Mouse (Mus musculus) stomach, postnatal 0 days (tissue): ENCODE measurements around the gene Samd3.

Experiments used
- CTCF ChIP-seq: IDR thresholded peaks from 2 replicates; pipeline ENCODE4 v1.5.1; 2016; ENCODE audit warnings: antibody characterized with exemption, low read depth, mild to moderate bottlenecking, moderate library complexity
- EP300 ChIP-seq: optimal IDR thresholded peaks from 2 replicates; pipeline ENCODE3; 2016; ENCODE audit warnings: antibody characterized with exemption

DNA sequence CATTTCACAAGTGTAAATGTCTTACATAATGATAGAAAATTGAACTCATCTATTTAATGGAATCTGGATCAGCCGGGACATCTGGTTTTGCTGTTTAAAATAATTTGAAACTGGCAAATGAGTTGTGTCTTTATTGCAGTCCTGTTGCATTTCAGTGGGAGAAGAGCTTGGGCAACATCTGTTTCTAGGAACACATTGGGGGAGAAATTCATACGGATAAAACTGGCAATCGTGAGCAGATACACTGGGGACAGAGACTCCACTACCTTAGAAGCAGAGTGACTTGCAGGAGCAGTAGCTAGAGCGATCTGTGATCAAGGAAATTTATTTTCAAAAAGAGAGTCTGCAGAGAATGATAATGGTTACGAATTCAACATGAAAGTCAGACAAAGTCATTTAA lies 44.2 kb upstream of the Samd3 start:
- TF ChIP-seq CTCF (no peak), EP300 (no peak)
